8 mouse cellular contexts compared by ENCODE assay signal in genomic region chr4:46087852-46088251, GRCm38 (mm10). TPM values are rescaled to one million over a fixed set of nuclear protein-coding genes. Genes with fewer than 3 reads are reported as not detected.
DNase-seq lines count a peak whose midpoint lies in the region; ATAC-seq lines count a peak whose summit lies in the region.

No protein-coding gene starts in this region.

- no peaks in the 10 kb centered on the region for H3K27me3 ChIP-seq in hindbrain, embryonic 14.5 days (ENCODE audit: control insufficient read depth, insufficient read depth, low read length)

- H3K27ac ChIP-seq in hindbrain, embryonic 14.5 days = no peak overlapping the region

- H3K4me2 ChIP-seq in hindbrain, embryonic 14.5 days (replicated peaks) = no peak overlapping the region

- peaks cover 14% of the 10 kb centered on the region; the same call in 1 of the 2 replicates for H3K4me1 ChIP-seq in hindbrain, embryonic 14.5 days (replicated peaks; ENCODE audit: control insufficient read depth, insufficient read depth, low read length)

- 31% methylated on average over 5 of the region's 5 CpGs for WGBS in hindbrain, embryonic 14.5 days

- intact Hi-C loops in left cerebral cortex, postnatal 10 days (cut with DNase I) = no loop called here

- peak; percentile 58 to 81 for DNase-seq in layer of hippocampus, adult 18-20 months (ENCODE audit: low spot score in 2 of 2)
- no peak for DNase-seq in layer of hippocampus, adult 9-10 months (ENCODE audit: low spot score)
- DNase-seq in brain, adult 2 months (ENCODE audit: low read depth, low spot score) = peak; percentile 96
- peak; percentile 74 to 82 for DNase-seq in heart, adult 18-20 months
- DNase-seq in left cerebral cortex, postnatal 10 days (ENCODE audit: extremely low spot score in 1 of 2, low spot score in 2 of 2) = peak; percentile 49 to 73
- DNase-seq in urinary bladder, postnatal 36 days (ENCODE audit: low spot score in 2 of 2) = peak; percentile 65 to 67
- DNase-seq in hindbrain, embryonic 14.5 days (ENCODE audit: low spot score) = no peak
- DNase-seq in embryo, embryonic 11 days = no peak

- H3K9ac ChIP-seq in hindbrain, embryonic 14.5 days = no peak overlapping the region

- H3K4me3 ChIP-seq in hindbrain, embryonic 14.5 days (replicated peaks; ENCODE audit: low read length) = no peak overlapping the region

- no peaks in the 10 kb centered on the region for H3K9me3 ChIP-seq in hindbrain, embryonic 14.5 days (ENCODE audit: control insufficient read depth, low read length)

- ATAC-seq in hindbrain, embryonic 14.5 days (ENCODE audit: low FRiP score) = no peak

- no peaks in the 10 kb centered on the region for H3K36me3 ChIP-seq in hindbrain, embryonic 14.5 days (replicated peaks; ENCODE audit: control insufficient read depth, insufficient read depth)

RNA-seq across cellular contexts. Expression of gene Tmod1, which starts 49.1 kb away (rescaled TPM):
- total RNA-seq in layer of hippocampus, adult 18-20 months (2021) = 10 to 100 TPM; 20.6 to 22.8 TPM
- total RNA-seq in heart, adult 18-20 months (2021) = 100 to 1,000 TPM; 228 to 259 TPM
- total RNA-seq in left cerebral cortex, postnatal 10 days (2021) = 10 to 100 TPM; 10.5 to 11.3 TPM
- 1.9 TPM in 2 replicates for polyA plus RNA-seq in hindbrain, embryonic 14.5 days (2014; fragmentation: Nextera tagmentation; extraction: Ambion mirVana)

RNA-seq across cellular contexts. Expression of gene Ncbp1, which starts 50.6 kb away (rescaled TPM):
- 10 to 100 TPM; 56.8 to 58.9 TPM for total RNA-seq in layer of hippocampus, adult 18-20 months (2021)
- total RNA-seq in heart, adult 18-20 months (2021) = 10 to 100 TPM; 20.4 to 20.9 TPM
- total RNA-seq in left cerebral cortex, postnatal 10 days (2021) = 10 to 100 TPM; 48.7 to 53.1 TPM
- 75.6 and 84.9 TPM in 2 replicates for polyA plus RNA-seq in hindbrain, embryonic 14.5 days (2014; fragmentation: Nextera tagmentation; extraction: Ambion mirVana)

RNA-seq across cellular contexts. Expression of gene Tstd2, which starts 50.6 kb away (rescaled TPM):
- total RNA-seq in layer of hippocampus, adult 18-20 months (2021) = 10 to 100 TPM; 17.8 to 19.1 TPM
- 10 to 100 TPM; 15.0 to 17.3 TPM for total RNA-seq in heart, adult 18-20 months (2021)
- total RNA-seq in left cerebral cortex, postnatal 10 days (2021) = 10 to 100 TPM; 16.5 to 16.9 TPM
- polyA plus RNA-seq in hindbrain, embryonic 14.5 days (2014; fragmentation: Nextera tagmentation; extraction: Ambion mirVana) = 17.5 and 21.6 TPM in 2 replicates

Comparison
In these comparisons a context has a peak if more than half of its experiments do, and no peak if none do; other contexts are left out.
1. DNase-seq: peak in layer of hippocampus, adult 18-20 months (2 of 2), brain, adult 2 months (single experiment), heart, adult 18-20 months (2 of 2), left cerebral cortex, postnatal 10 days (2 of 2) and urinary bladder, postnatal 36 days (2 of 2); none in layer of hippocampus, adult 9-10 months (single experiment), hindbrain, embryonic 14.5 days (single experiment) and embryo, embryonic 11 days (single experiment).
2. RNA of gene Tmod1, which starts 49.1 kb away (total RNA-seq): 228 to 259 TPM in heart, adult 18-20 months; 20.6 to 22.8 TPM in layer of hippocampus, adult 18-20 months and 10.5 to 11.3 TPM in left cerebral cortex, postnatal 10 days; every median in the first group is over 4 times any median in the second.